Mouse (Mus musculus) lung, adult 18-20 months (tissue): ENCODE results near the gene Ffar4.

Source experiments
- DNase-seq, 2 experiments: peaks; one replicate each; pipeline ENCODE4 v3.0.0; 2022; ENCODE audit warnings: mixed read lengths in 2 of 2

Ffar4 gene

DNA sequence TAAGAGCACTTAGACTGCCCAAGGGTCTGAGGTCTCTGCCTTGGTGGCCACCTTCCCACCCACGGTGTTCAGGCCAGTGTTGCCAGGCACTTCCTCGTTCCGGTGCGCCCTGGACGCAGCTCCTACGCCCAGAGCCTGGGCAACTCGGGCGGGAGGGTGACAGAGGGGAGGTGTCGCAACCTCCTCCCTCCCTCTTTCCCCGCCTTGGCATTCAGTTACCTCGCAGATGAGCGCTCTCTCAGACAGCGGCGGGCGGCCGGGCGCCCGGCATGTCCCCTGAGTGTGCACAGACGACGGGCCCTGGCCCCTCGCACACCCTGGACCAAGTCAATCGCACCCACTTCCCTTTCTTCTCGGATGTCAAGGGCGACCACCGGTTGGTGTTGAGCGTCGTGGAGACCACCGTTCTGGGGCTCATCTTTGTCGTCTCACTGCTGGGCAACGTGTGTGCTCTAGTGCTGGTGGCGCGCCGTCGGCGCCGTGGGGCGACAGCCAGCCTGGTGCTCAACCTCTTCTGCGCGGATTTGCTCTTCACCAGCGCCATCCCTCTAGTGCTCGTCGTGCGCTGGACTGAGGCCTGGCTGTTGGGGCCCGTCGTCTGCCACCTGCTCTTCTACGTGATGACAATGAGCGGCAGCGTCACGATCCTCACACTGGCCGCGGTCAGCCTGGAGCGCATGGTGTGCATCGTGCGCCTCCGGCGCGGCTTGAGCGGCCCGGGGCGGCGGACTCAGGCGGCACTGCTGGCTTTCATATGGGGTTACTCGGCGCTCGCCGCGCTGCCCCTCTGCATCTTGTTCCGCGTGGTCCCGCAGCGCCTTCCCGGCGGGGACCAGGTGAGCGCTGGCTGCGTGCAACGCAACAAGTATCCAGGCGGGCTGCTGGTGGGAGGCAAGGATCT, at the start of gene Ffar4:
Gene Ffar4 (plus strand): TSS at position 214 of the 901 bp plus-strand sequence.
- peak; percentile 85 for DNase-seq

DNA sequence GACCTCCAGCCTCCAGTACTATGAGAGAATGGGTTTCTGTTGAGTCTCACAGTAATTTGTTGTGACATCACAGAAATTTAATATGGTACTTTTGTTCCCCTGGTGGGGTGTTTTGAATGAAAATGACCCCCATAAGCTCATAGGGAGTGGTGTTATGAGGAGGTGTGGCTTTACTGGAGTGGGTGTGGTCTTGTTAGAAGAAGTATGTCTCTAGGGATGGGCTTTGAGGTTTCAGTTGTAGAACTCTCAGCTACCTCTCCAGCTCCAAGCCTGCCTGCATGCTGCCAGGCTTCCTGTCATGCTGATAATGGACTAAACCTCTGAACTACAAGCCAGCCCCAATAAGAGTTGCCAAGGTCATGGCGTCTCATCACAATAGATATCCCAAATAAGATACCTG, 47.2 kb upstream of the Ffar4 start:
- DNase-seq, result no peak

- no peak for DNase-seq
These were observed 43.4 kb upstream of the Ffar4 start for GRCm38 (mm10) chr19:38053227-38054041.

DNA sequence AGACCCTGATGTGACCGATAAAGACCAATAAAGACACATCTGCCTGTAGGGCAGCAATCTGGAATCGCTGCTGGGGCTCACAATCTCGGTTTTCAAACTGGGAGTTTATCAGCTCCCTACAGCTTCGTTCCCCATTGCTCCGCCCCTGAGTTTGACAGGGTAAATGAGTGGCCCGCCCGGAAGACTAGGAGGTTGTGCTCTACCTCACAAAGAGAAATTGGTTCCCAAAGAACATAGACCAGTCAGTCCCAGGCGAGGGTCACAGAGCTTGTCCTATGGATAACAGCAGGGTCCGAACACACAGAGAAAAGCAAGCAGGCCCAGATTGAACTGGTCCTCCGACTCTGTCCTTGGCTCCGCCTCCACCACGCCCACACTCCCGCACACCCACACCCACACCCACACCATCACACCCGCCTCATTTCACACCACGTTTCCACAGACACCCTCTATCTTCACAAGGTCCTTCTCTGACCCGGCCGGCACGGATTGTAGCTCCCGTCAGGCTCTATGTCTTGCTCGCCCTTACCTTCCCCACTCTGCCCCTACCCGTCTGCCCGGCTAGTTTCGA, 42.6 kb upstream of the Ffar4 start:
- DNase-seq, result peak in 1 of 2 experiments; percentile 84

DNA sequence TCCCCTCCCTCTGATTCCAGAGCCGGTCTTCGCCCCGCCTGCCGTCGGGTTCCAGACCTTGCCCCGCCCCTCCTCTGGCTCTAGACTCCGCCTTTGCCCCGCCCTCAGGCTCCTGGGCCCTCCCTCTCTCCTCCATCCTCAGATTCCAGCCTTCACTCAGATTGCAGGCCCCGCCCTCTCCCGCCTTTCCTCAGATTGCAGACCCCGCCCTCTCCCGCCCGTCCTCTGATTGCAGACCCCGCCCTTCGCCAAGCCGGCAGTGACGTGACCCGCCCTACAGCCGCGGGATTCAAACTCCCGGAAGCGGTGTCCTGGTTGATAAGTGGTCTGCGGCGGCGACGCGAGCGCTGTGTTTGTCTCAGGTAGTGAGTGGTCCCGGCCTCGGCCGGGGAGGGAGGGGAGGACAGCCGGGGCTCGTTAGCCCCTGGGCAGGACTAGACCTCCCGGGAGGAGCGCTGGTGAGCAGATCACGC, 42.1 kb upstream of the Ffar4 start, which contains the start of gene Cep55:
Gene Cep55 (plus strand): TSS at position 292 of the 473 bp plus-strand sequence.
- DNase-seq, result peak; percentile 96 to 97

DNA sequence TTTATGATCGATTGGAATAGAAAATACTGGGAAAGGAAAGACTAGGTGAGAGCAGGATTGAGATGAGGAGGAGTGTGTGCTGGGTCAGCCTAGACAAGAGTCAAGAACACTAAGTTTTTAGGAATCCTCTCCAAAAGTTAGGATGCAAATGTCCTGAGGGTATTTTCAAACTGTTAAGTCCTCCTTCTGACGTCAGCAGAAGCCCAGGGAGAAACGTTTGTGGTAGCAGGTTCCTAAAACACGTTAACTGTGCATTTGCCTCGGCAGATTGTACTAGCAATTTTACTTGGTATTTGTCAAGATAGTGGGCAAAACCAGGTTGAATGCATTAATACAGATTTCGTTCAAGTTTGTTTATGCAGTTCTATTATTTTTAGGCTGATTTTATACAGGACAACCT, 41.1 kb upstream of the Ffar4 start:
- no peak for DNase-seq

GRCm38 (mm10) chr19:38056276-38056675, 40.6 kb upstream of the Ffar4 start:
- DNase-seq, result no peak

DNA sequence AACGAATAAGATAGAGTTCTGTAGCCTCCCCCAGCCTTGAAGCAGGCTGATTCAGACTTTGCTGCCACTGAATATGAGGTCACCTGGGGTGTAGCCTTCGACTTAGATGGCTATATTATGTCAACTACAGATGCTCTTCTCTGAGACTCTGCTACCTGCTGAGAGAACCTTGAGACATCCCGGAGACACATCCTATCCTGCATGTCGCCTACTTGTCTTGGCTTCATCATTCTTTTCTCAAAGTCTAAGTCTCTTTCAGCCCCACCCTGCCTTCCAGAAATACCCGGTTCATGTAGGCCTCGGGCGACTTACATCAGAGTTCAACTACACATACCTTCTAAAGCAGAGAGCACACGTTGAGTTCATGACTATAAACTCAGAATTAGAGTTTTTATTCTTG, 39.9 kb upstream of the Ffar4 start:
- DNase-seq, result no peak

DNA sequence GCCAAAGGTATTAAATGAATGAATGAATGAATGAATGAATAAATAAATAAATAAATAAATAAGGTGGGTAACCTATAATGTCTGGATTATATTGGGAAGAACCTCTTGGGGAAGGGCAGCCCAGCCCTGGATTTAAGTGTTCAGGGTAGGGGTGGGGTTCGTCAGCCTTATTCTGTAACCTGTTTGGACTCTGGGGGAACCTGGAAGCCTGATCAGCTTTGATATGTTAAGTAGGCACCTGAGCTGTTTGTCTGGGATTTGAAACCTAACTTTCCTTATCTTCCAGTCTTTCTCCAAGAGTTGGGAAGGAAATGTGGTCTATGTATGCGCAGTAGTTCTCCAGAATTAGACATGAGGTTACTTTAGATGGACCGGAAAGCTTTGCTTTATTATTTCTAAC, 33.7 kb upstream of the Ffar4 start:
- DNase-seq, result no peak

- DNase-seq, result no peak
These were observed 32.8 kb upstream of the Ffar4 start for GRCm38 (mm10) chr19:38064051-38064450.

- no peak for DNase-seq
These were observed 23.6 kb upstream of the Ffar4 start for GRCm38 (mm10) chr19:38073226-38073625.

- DNase-seq, result no peak
These were observed 21.8 kb upstream of the Ffar4 start for GRCm38 (mm10) chr19:38075051-38075450.

- no peak for DNase-seq
These were observed 20.6 kb upstream of the Ffar4 start for GRCm38 (mm10) chr19:38076251-38076650.

DNA sequence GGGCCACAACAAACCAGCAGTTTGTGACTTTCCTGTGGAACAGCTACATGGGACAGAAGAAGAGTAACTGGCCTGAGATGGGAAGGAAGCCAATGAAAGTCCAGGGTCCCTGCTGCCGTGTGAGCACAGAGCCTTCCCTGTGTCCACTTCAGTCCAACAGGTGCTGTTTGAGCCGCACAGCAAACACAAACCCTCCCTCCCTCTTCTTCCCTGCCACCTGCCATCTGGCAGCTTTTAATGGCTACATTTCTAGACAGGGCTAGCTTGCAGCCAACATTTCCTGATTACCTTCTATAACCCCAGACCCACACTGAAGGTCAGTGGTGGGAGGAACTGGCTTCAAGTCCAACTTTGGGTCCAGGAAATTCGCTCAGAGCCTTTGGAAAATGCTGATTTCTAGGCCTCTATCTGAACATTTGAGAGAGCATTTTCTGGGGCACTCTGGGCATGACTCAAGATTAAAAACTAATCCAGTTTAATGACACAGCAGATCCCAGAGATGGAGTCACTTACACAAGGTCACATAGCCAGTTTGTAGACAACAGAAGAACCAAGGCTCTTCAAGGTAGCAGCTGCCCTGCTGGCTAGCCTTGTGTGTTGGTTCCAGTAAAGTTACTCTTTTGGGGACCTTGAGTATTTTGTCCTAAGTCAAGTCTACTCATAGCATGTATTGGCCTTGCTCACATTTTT, 18.9 kb upstream of the Ffar4 start:
- no peak for DNase-seq

- DNase-seq, result no peak
These were observed 15.5 kb upstream of the Ffar4 start for GRCm38 (mm10) chr19:38081361-38081760.

DNA sequence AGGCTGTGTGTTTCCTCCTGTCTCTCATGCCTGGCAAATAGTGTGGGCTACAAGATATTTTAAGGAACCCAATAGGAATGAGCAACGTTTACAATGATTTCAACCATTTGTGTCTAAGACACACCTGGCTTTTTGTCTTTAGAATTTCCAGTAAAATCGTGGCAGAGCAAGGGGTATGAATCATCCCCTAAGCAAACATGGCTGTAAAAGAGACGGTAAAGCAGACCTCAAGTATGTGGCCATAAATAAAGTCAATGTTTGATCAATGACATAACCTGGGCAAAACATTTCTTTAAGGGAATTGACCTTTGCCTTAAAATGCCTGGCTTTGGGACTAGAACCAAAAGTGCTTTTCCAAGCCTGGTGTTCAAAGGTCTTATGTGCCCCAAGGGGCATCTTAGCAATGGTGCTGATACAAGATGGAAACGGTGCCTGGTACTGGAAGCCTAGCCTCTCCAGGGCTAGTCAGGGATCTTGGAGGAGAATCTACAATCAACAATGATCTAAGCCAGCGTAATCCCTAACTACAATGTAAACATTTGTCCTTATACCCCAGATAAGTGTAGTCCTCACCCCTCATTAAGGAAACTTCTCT, 13.8 kb upstream of the Ffar4 start:
- no peak for DNase-seq

GRCm38 (mm10) chr19:38085841-38086240, 11.0 kb upstream of the Ffar4 start:
- no peak for DNase-seq

GRCm38 (mm10) chr19:38086948-38087551, 9.8 kb upstream of the Ffar4 start:
- DNase-seq, result peak; percentile 25 to 50

- DNase-seq, result no peak
These were observed 7.5 kb upstream of the Ffar4 start for GRCm38 (mm10) chr19:38089358-38089757.

- peak; percentile 18 to 42 for DNase-seq
These were observed 5.3 kb upstream of the Ffar4 start for GRCm38 (mm10) chr19:38091512-38091985.

DNA sequence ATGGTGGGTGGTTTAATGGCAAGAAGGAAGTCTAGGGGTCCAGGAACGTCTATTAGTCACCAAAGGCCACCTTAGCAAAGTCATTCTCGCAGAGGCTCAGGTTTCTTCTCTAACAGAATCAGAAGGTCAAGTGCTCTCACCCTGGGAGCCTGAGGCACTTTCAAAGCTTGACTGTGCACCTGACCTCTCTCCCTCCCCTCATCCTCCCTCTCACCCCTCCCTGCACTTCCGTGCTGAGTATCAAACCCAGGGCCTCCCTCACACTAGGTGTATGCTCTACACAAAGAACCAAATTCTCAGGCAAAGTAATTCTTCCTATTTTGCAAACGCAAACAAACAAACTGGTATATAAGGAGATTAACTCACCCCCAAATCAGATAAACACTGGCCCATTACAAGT, 640 bp upstream of the Ffar4 start:
- DNase-seq, result peak; percentile 50 to 75

DNA sequence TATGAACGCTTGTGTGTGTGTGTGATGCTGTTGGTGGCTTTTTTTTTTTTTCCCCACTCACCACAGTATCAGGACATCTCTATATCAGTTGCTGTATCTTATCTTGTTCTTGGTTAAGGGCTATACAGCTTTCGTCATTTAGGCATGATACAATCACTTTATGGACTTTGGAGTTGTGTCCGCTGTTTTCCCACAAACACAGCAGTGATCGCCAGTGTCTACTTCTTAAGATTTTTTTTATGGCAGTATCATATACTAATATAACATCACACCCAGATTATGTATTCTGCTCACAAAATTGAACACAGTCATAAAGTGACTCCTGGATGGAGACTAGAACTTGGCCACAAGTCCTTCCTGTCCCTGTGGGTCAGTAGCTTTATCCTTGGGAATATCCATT, 11.0 kb downstream of the Ffar4 start:
- no peak for DNase-seq
